ENCODE assay signal across 9 mouse cellular contexts in the genomic region with DNA sequence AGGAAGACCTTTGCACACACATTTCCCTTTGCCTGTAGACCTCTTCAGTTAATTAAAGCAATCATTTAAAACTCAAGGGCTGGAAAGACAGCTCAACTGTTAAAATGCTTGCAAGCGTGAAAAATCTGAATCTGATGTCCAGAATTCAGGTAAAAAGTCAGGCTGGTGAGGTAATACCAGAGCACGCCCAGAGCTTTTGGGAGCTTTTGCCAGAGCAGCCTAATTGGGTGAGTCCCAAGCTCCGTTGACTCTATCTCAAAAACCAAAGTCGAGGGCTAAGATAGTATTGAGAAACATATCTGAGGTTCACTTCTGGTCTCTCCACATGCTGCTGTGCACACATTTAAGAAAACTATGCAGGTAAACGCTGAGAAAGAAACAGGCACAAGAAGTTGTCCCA. TPM values are rescaled to one million over a fixed set of nuclear protein-coding genes. Genes with fewer than 3 reads are reported as not detected.
DNase-seq lines count a peak whose midpoint lies in the region; ATAC-seq and TF ChIP-seq lines count a peak whose summit lies in the region.
"Had no signal": no experiment of that assay in that cellular context is flagged by ENCODE, and none has a peak within 500 bp of the region (broad histone marks: within the 10 kb centered on the region; RNA-seq: fewer than 3 reads in every experiment).

A gene (plus strand): TSS at position 130 of the 400 bp plus-strand sequence.

- TF ChIP-seq CTCF in E14TG2a.4 (conservative IDR thresholded peaks at IDR 0.05; ENCODE audit: low read length) = no peak
- no peak for TF ChIP-seq CTCF in hindbrain, postnatal 0 days (IDR thresholded peaks at IDR 0.05; ENCODE audit: low read depth)
- no peak for TF ChIP-seq CTCF in liver, postnatal 0 days (IDR thresholded peaks at IDR 0.05; ENCODE audit: low read depth)

- WGBS in hindbrain, postnatal 0 days = 74% methylated on average over 5 of the region's 5 CpGs
- 70% methylated on average over 5 of the region's 5 CpGs for WGBS in liver, postnatal 0 days (ENCODE audit: insufficient replicate concordance)

- H3K27ac ChIP-seq in ES-E14 (ENCODE audit: insufficient read depth, low read depth, low read length, poor library complexity, severe bottlenecking) = no peak within 1 kb of the TSS
- no peak within 1 kb of the TSS for H3K27ac ChIP-seq in hindbrain, postnatal 0 days
- no peak within 1 kb of the TSS for H3K27ac ChIP-seq in liver, postnatal 0 days (ENCODE audit: low read depth)

- peaks cover 30% of the 10 kb centered on the region for H3K27me3 ChIP-seq in E14TG2a.4 (ENCODE audit: insufficient read depth, low read length)
- H3K27me3 ChIP-seq in hindbrain, postnatal 0 days (ENCODE audit: insufficient read depth, low read length) = no peaks in the 10 kb centered on the region
- H3K27me3 ChIP-seq in liver, postnatal 0 days (ENCODE audit: insufficient read depth, low read length) = peaks cover 8% of the 10 kb centered on the region

- H3K4me3 ChIP-seq in E14TG2a.4 (replicated peaks; ENCODE audit: low read length) (peak within 1 kb of the TSS; percentile 74), ES-E14 (ENCODE audit: insufficient read depth in 1 of 2, low read depth in 1 of 2, low read length in 2 of 2, poor library complexity in 1 of 2, severe bottlenecking in 1 of 2) (peak within 1 kb of the TSS; percentile 57 to 62)
- H3K4me3 ChIP-seq in hindbrain, postnatal 0 days (ENCODE audit: low read length) = peak within 1 kb of the TSS; percentile 30
- no peak within 1 kb of the TSS for H3K4me3 ChIP-seq in liver, postnatal 0 days (ENCODE audit: low read depth, low read length)

- DNase-seq in ES-E14 (ENCODE audit: low read depth, low spot score) = no peak
- no peak for DNase-seq in hindbrain, postnatal 0 days (ENCODE audit: low spot score)
- DNase-seq in liver, postnatal 0 days = no peak
- no peak for DNase-seq in right cerebral cortex, adult 2 months (ENCODE audit: low spot score in 2 of 2)
- no peak for DNase-seq in thymus, postnatal 0 days (ENCODE audit: low spot score)

- no peaks in the 10 kb centered on the region for H3K9me3 ChIP-seq in E14TG2a.4 (ENCODE audit: low read length)
- no peaks in the 10 kb centered on the region for H3K9me3 ChIP-seq in ES-E14 (ENCODE audit: control insufficient read depth, insufficient read depth, low read depth, low read length)
- no peaks in the 10 kb centered on the region for H3K9me3 ChIP-seq in hindbrain, postnatal 0 days (ENCODE audit: low read length)
- H3K9me3 ChIP-seq in liver, postnatal 0 days (ENCODE audit: low read length) = no peaks in the 10 kb centered on the region

- H3K9ac ChIP-seq in ES-E14 (ENCODE audit: insufficient read depth, low read depth, low read length, poor library complexity, severe bottlenecking) = peak within 1 kb of the TSS; percentile 33; the same call in 1 of the 2 replicates
- peak within 1 kb of the TSS; percentile 37; the same call in 1 of the 2 replicates for H3K9ac ChIP-seq in hindbrain, postnatal 0 days (replicated peaks; ENCODE audit: low read length)
- no peak within 1 kb of the TSS for H3K9ac ChIP-seq in liver, postnatal 0 days (replicated peaks)

- in situ Hi-C loops in ES-E14 (cut with MboI; ENCODE audit: low sequenced_read_pairs in 2 of 2, unreplicated experiment in 2 of 2) = no loop called here

- no peak for TF ChIP-seq EP300 in liver, postnatal 0 days (IDR thresholded peaks at IDR 0.05; ENCODE audit: low read depth)

- H3K36me3 ChIP-seq in E14TG2a.4 (ENCODE audit: insufficient read depth, low read length) = no peaks in the 10 kb centered on the region
- no peaks in the 10 kb centered on the region for H3K36me3 ChIP-seq in ES-E14 (ENCODE audit: control insufficient read depth, insufficient read depth, low read length, poor library complexity, severe bottlenecking)
- no peaks in the 10 kb centered on the region for H3K36me3 ChIP-seq in hindbrain, postnatal 0 days (ENCODE audit: insufficient read depth, low read length)
- H3K36me3 ChIP-seq in liver, postnatal 0 days (replicated peaks; ENCODE audit: insufficient read depth, low read length) = no peaks in the 10 kb centered on the region

- H3K4me2 ChIP-seq in hindbrain, postnatal 0 days (ENCODE audit: low read depth, low read length) = peak within 1 kb of the TSS; percentile 49
- peak within 1 kb of the TSS; percentile 40 for H3K4me2 ChIP-seq in liver, postnatal 0 days (ENCODE audit: low read depth, low read length)

- ATAC-seq in hindbrain, postnatal 0 days = no peak
- ATAC-seq in liver, postnatal 0 days = no peak
- ATAC-seq in granulocyte monocyte progenitor cell, adult 5-6 weeks (replicated peaks; ENCODE audit: poor library complexity, severe bottlenecking) = no peak
- ATAC-seq: activated CD4-positive, CD25-positive, alpha-beta regulatory T cell, adult 4 months had no signal

- H3K4me1 ChIP-seq in E14TG2a.4 (replicated peaks; ENCODE audit: low read depth, low read length) (peaks cover 18% of the 10 kb centered on the region), ES-E14 (ENCODE audit: control insufficient read depth in 2 of 2, insufficient read depth in 2 of 2, low read length in 2 of 2, poor library complexity in 1 of 2) (peaks cover 0 to 2% of the 10 kb centered on the region in 2 experiments; a peak in 1 of 4 replicates)
- peaks cover 7% of the 10 kb centered on the region; the same call in 1 of the 2 replicates for H3K4me1 ChIP-seq in hindbrain, postnatal 0 days (ENCODE audit: insufficient read depth, low read length)
- H3K4me1 ChIP-seq in liver, postnatal 0 days (ENCODE audit: insufficient read depth) = no peaks in the 10 kb centered on the region

TF ChIP-seq in ES-E14, 5 proteins besides CTCF, POLR2A, EP300 and RAD21:
- TF ChIP-seq CHD2 (IDR thresholded peaks at IDR 0.05; ENCODE audit: low read depth, low read length) (no peak), MAFK (IDR thresholded peaks at IDR 0.05; ENCODE audit: insufficient read depth, low read depth, low read length) (no peak), HCFC1 (IDR thresholded peaks at IDR 0.05; ENCODE audit: borderline replicate concordance, insufficient read depth, low read length) (no peak), ZNF384 (IDR thresholded peaks at IDR 0.05; ENCODE audit: low read depth, low read length) (no peak), ZC3H11A (IDR thresholded peaks at IDR 0.05; ENCODE audit: borderline replicate concordance, low read depth, low read length) (no peak)

RNA-seq across cellular contexts. Expression of the gene that starts here (rescaled TPM):
- total RNA-seq in ES-E14 (2012; rRNA removed) = not detected in 2 replicates
- total RNA-seq in hindbrain, postnatal 0 days (2014; rRNA removed) = not detected in 2 replicates
- 0.49 and 0.91 TPM in 2 replicates for polyA plus RNA-seq in hindbrain, postnatal 0 days (2015; fragmentation: Nextera tagmentation; extraction: Ambion mirVana)
- 0.22 TPM in 1 of 2 replicates, not detected in the other for polyA plus RNA-seq in liver, postnatal 0 days (2015; fragmentation: Nextera tagmentation; extraction: Ambion mirVana)
- 0.39 and 0.90 TPM in 2 replicates for polyA plus RNA-seq in thymus, postnatal 0 days (2015; fragmentation: Nextera tagmentation; extraction: Ambion mirVana)
- not detected in 2 replicates for total RNA-seq in granulocyte monocyte progenitor cell, adult 5-6 weeks (2014; fragmentation: Nextera tagmentation)
- total RNA-seq in granulocyte monocyte progenitor cell, adult 5-6 weeks (2017) = not detected in 2 replicates
- total RNA-seq: gastrocnemius, adult 18-20 months had no signal
- polyA plus RNA-seq: activated CD4-positive, CD25-positive, alpha-beta regulatory T cell, adult 4 months had no signal
